Mouse (Mus musculus) CH12.LX (cell line): Measurements from ENCODE around the gene Nhsl2. TPM values are rescaled to one million over a fixed set of nuclear protein-coding genes. Genes with fewer than 3 reads are reported as not detected.

Experiments
- DNase-seq: peaks from one replicate; pipeline ENCODE4 v3.0.0-alpha.2; 2013; ENCODE audit errors: extremely low read depth
- H3K27ac ChIP-seq: 2 replicates; pipeline ENCODE4 v1.5.1; 2012; ENCODE audit warnings: low read depth, mild to moderate bottlenecking, control low read depth, moderate library complexity; ENCODE audit not compliant: insufficient read depth
- H3K27me3 ChIP-seq: replicated peaks from 2 replicates; pipeline ENCODE3; 2012; ENCODE audit warnings: inconsistent platforms
- H3K36me3 ChIP-seq, 2 experiments: replicated peaks in 1 of 2; 2 replicates each; pipeline versions ENCODE3 to v1.6.1; 2012; ENCODE audit warnings: inconsistent platforms in 1 of 2, low read length in 1 of 2, mild to moderate bottlenecking in 1 of 2, mixed read lengths in 1 of 2, moderate library complexity in 1 of 2; ENCODE audit not compliant: control insufficient read depth in 1 of 2, insufficient read depth in 1 of 2
- H3K4me1 ChIP-seq, 2 experiments: 2 replicates each; pipeline ENCODE4 v1.6.1; 2012; ENCODE audit warnings: inconsistent platforms in 1 of 2, moderate library complexity in 1 of 2; ENCODE audit not compliant: insufficient read depth in 2 of 2, control insufficient read depth in 1 of 2
- H3K4me2 ChIP-seq: 2 replicates; pipeline ENCODE4 v1.6.1; 2012; ENCODE audit warnings: low read depth, mild to moderate bottlenecking, control low read depth; ENCODE audit not compliant: poor library complexity, insufficient read depth, severe bottlenecking
- H3K4me3 ChIP-seq, 3 experiments: fragments of 150-350 bp in 1 of 3; sonication (generic) in 1 of 3; replicated peaks in 1 of 3; 2 replicates each; pipeline versions ENCODE3 to v1.5.1; 2011 to 2012; ENCODE audit warnings: low read depth in 2 of 3, low read length in 2 of 3, mild to moderate bottlenecking in 2 of 3, moderate library complexity in 2 of 3, control low read depth in 1 of 3, improper control_type of control experiment in 1 of 3, inconsistent platforms in 1 of 3, mixed read lengths in 1 of 3; ENCODE audit not compliant: poor library complexity in 1 of 3
- H3K79me2 ChIP-seq: replicated peaks from 2 replicates; pipeline ENCODE4 v1.6.1; 2012; ENCODE audit warnings: mild to moderate bottlenecking, moderate library complexity; ENCODE audit not compliant: control insufficient read depth, poor library complexity, insufficient read depth, severe bottlenecking; ENCODE audit errors: extremely low read depth
- H3K9ac ChIP-seq: 2 replicates; pipeline ENCODE4 v1.6.1; 2012; ENCODE audit warnings: low read depth, mild to moderate bottlenecking, control low read depth, moderate library complexity; ENCODE audit not compliant: insufficient read depth
- H3K9me3 ChIP-seq: replicated peaks from 2 replicates; pipeline ENCODE3; 2012; ENCODE audit warnings: low read length, inconsistent platforms, mixed read lengths
- BHLHE40 ChIP-seq: IDR thresholded peaks from 2 replicates; pipeline ENCODE4 v1.6.1; 2011; ENCODE audit warnings: mild to moderate bottlenecking, low read depth, low read length, improper control_type of control experiment
- CHD2 ChIP-seq: IDR thresholded peaks from 2 replicates; pipeline ENCODE4 v1.6.1; 2011; ENCODE audit warnings: low read length, improper control_type of control experiment
- CTCF ChIP-seq, 2 experiments: IDR thresholded peaks in 1 of 2; conservative IDR thresholded peaks in 1 of 2; 2 replicates each; pipeline ENCODE4 v1.5.1; 2011 to 2012; ENCODE audit warnings: low read depth in 2 of 2, low read length in 2 of 2, improper control_type of control experiment in 1 of 2, inconsistent platforms in 1 of 2, mild to moderate bottlenecking in 1 of 2, moderate library complexity in 1 of 2
- EP300 ChIP-seq: IDR thresholded peaks from 2 replicates; pipeline ENCODE4 v1.6.1; 2011; ENCODE audit warnings: low read length, improper control_type of control experiment
- JUN ChIP-seq: IDR thresholded peaks from 2 replicates; pipeline ENCODE4 v1.6.1; 2011; ENCODE audit warnings: low read depth, mild to moderate bottlenecking, low read length, improper control_type of control experiment, moderate library complexity; ENCODE audit not compliant: insufficient read depth
- JUND ChIP-seq: conservative IDR thresholded peaks from 2 replicates; pipeline ENCODE4 v1.6.1; 2011; ENCODE audit warnings: low read depth, low read length, improper control_type of control experiment
- KAT2A ChIP-seq: IDR thresholded peaks from 2 replicates; pipeline ENCODE4 v1.6.1; 2012; ENCODE audit warnings: low read length, improper control_type of control experiment, inconsistent platforms; ENCODE audit not compliant: insufficient replicate concordance
- MAFK ChIP-seq: IDR thresholded peaks from 2 replicates; pipeline ENCODE4 v1.6.1; 2011; ENCODE audit warnings: low read length, improper control_type of control experiment; ENCODE audit not compliant: insufficient replicate concordance
- MAZ ChIP-seq: IDR thresholded peaks from 2 replicates; pipeline ENCODE4 v1.6.1; 2012; ENCODE audit warnings: low read depth, mild to moderate bottlenecking, inconsistent platforms, low read length, improper control_type of control experiment, moderate library complexity
- MXI1 ChIP-seq: IDR thresholded peaks from 2 replicates; pipeline ENCODE4 v1.6.1; 2011; ENCODE audit warnings: mild to moderate bottlenecking, low read depth, low read length, improper control_type of control experiment
- MYC ChIP-seq: IDR thresholded peaks from 2 replicates; pipeline ENCODE4 v1.6.1; 2011; ENCODE audit warnings: low read depth, mild to moderate bottlenecking, improper control_type of control experiment, low read length
- NELFE ChIP-seq: IDR thresholded peaks from 2 replicates; pipeline ENCODE4 v1.6.1; 2011; ENCODE audit warnings: low read depth, low read length, improper control_type of control experiment
- NRF1 ChIP-seq: IDR thresholded peaks from 2 replicates; pipeline ENCODE4 v1.6.1; 2014; ENCODE audit warnings: low read depth, mild to moderate bottlenecking, inconsistent platforms, low read length, improper control_type of control experiment, moderate library complexity
- PAX5 ChIP-seq: IDR thresholded peaks from 2 replicates; pipeline ENCODE4 v1.6.1; 2012; ENCODE audit warnings: low read length, inconsistent platforms, mixed read lengths
- POLR2A ChIP-seq: IDR thresholded peaks from 2 replicates; pipeline ENCODE4 v1.6.1; 2011; ENCODE audit warnings: low read depth, mild to moderate bottlenecking, improper control_type of control experiment, low read length
- RAD21 ChIP-seq: IDR thresholded peaks from 2 replicates; pipeline ENCODE4 v1.6.1; 2011; ENCODE audit warnings: low read depth, mild to moderate bottlenecking, low read length, improper control_type of control experiment, moderate library complexity
- RCOR1 ChIP-seq: conservative IDR thresholded peaks from 2 replicates; pipeline ENCODE4 v1.6.1; 2012; ENCODE audit warnings: low read depth, mild to moderate bottlenecking, inconsistent platforms, low read length, improper control_type of control experiment
- SIN3A ChIP-seq: IDR thresholded peaks from 2 replicates; pipeline ENCODE4 v1.6.1; 2012; ENCODE audit warnings: low read length, improper control_type of control experiment, inconsistent platforms
- TBP ChIP-seq: conservative IDR thresholded peaks from 2 replicates; pipeline ENCODE4 v1.6.1; 2011; ENCODE audit warnings: low read depth, low read length, improper control_type of control experiment
- TCF12 ChIP-seq: IDR thresholded peaks from 2 replicates; pipeline ENCODE4 v1.6.1; 2014; ENCODE audit warnings: low read depth, mild to moderate bottlenecking, inconsistent platforms, low read length, improper control_type of control experiment
- USF2 ChIP-seq: conservative IDR thresholded peaks from 2 replicates; pipeline ENCODE4 v1.6.1; 2011; ENCODE audit warnings: low read depth, low read length, improper control_type of control experiment
- ZC3H11A ChIP-seq: IDR thresholded peaks from 2 replicates; pipeline ENCODE4 v1.6.1; 2012; ENCODE audit warnings: low read depth, mild to moderate bottlenecking, inconsistent platforms, low read length, improper control_type of control experiment
- ZNF384 ChIP-seq: IDR thresholded peaks from 2 replicates; pipeline ENCODE4 v1.6.1; 2012; ENCODE audit warnings: low read depth, low read length, improper control_type of control experiment, inconsistent platforms
- dilution Hi-C: fragments of 300-500 bp; cut with MboI; formaldehyde crosslinking; loops from 2 replicates; pipeline ENCODE4 v1.14.3; 2020; ENCODE audit warnings: low sequenced_read_pairs; ENCODE audit not compliant: extremely low pct_unique_long_range_greater_than_20kb, extremely low pct_ligation_motif_present
- in situ Hi-C: fragments of 300-500 bp; cut with MboI; formaldehyde crosslinking; loops from 3 replicates; pipeline ENCODE4 v1.14.3; 2019; ENCODE audit warnings: low sequenced_read_pairs, low pct_ligation_motif_present, low pct_unique_long_range_greater_than_20kb, mixed read lengths
- polyA plus RNA-seq: library from polyadenylated mRNA; unstranded; fragments of >175 nt; gene quantifications from 2 replicates; pipeline ENCODE4 v1.2.1, GENCODE M21; 2012; ENCODE audit warnings: low read depth; ENCODE audit not compliant: insufficient read length
- total RNA-seq, 2 experiments: library from RNA; depleted of rRNA; stranded (reverse); fragments of 300-350 nt in 1 of 2; fragments of >200 nt in 1 of 2; gene quantifications; 2 replicates each; pipeline ENCODE4 v1.2.3; 2012 to 2014

Nhsl2 gene
- total and polyA plus RNA-seq, 3 experiments = 0.10 to 0.17 TPM; not detected in 1

GRCm38 (mm10) chrX:102003632-102004315 lies 154.6 kb downstream of the Nhsl2 start:
- H3K79me2 ChIP-seq = no peaks in the 10 kb centered on the region
- H3K4me3 ChIP-seq = no peak overlapping the region
- H3K9me3 ChIP-seq = no peaks in the 10 kb centered on the region
- H3K36me3 ChIP-seq = no peaks in the 10 kb centered on the region
- no peak overlapping the region for H3K27ac ChIP-seq
- H3K4me1 ChIP-seq = peaks cover 0 to 11% of the 10 kb centered on the region in 2 experiments; a peak in 1 of 4 replicates
- H3K4me2 ChIP-seq = no peak overlapping the region
- no peak for DNase-seq
- TF ChIP-seq CHD2 (no peak), NRF1 (no peak), CTCF (conservative IDR thresholded peaks at IDR 0.05 in 1 of 2, IDR thresholded peaks at IDR 0.05 in 1 of 2; ENCODE audit: low read depth in 2 of 2, low read length in 2 of 2) (no peak), JUN (no peak), SIN3A (no peak), ZNF384 (no peak), TCF12 (no peak), KAT2A (no peak)
- TF ChIP-seq, all 38 proteins: peak for 0
- no peak overlapping the region for H3K9ac ChIP-seq
- no peaks in the 10 kb centered on the region for H3K27me3 ChIP-seq
- in situ Hi-C loops (no loop called here), dilution Hi-C loops (no loop called here)

- Histone ChIP-seq H3K4me2 (no peak overlapping the region), H3K9ac (no peak overlapping the region), H3K27me3 (no peaks in the 10 kb centered on the region), H3K27ac (no peak overlapping the region), H3K79me2 (no peaks in the 10 kb centered on the region), H3K4me3 (no peak overlapping the region), H3K36me3 (no peaks in the 10 kb centered on the region), H3K9me3 (no peaks in the 10 kb centered on the region), H3K4me1 (peaks cover 0 to 11% of the 10 kb centered on the region in 2 experiments; a peak in 1 of 4 replicates)
- dilution Hi-C loops = no loop called here
- in situ Hi-C loops = no loop called here
- TF ChIP-seq EP300 (no peak), CTCF (conservative IDR thresholded peaks at IDR 0.05 in 1 of 2, IDR thresholded peaks at IDR 0.05 in 1 of 2; ENCODE audit: low read depth in 2 of 2, low read length in 2 of 2) (no peak), USF2 (no peak), RCOR1 (no peak), PAX5 (no peak), POLR2A (no peak), BHLHE40 (no peak), MXI1 (no peak), MAZ (no peak), RAD21 (no peak), TCF12 (no peak), MAFK (no peak), ZC3H11A (no peak), KAT2A (no peak), TBP (no peak), JUND (no peak), CHD2 (no peak), MYC (no peak), NELFE (no peak)
- DNase-seq = no peak
Measured at GRCm38 (mm10) chrX:102004370-102004769, 155.2 kb downstream of the Nhsl2 start.
